Mouse (Mus musculus) mesoderm, embryonic 11.5 days (tissue): ENCODE data around the gene Rxrb.

Experiments
- DNase-seq: peaks from one replicate; pipeline ENCODE4 v3.0.0-alpha.2; 2012; ENCODE audit warnings: low read depth, low spot score

Gene Rxrb

GRCm38 (mm10) chr17:34047404-34048050, 15.9 kb downstream of the Rxrb start:
- DNase-seq: no peak

GRCm38 (mm10) chr17:34057224-34057623, 25.6 kb downstream of the Rxrb start:
- no peak for DNase-seq

GRCm38 (mm10) chr17:34068864-34069263, 37.3 kb downstream of the Rxrb start:
- DNase-seq: no peak

- no peak for DNase-seq
These were observed 40.5 kb downstream of the Rxrb start for GRCm38 (mm10) chr17:34072091-34072490.

- DNase-seq: peak; percentile 72
These were observed 43.7 kb downstream of the Rxrb start for GRCm38 (mm10) chr17:34075271-34075670.

- DNase-seq: peak; percentile 84
These were observed 45.9 kb downstream of the Rxrb start for GRCm38 (mm10) chr17:34077549-34077948.

GRCm38 (mm10) chr17:34078148-34078547, 46.5 kb downstream of the Rxrb start:
- no peak for DNase-seq

GRCm38 (mm10) chr17:34079002-34079401, 47.4 kb downstream of the Rxrb start:
- DNase-seq: no peak

GRCm38 (mm10) chr17:34079621-34080020, 48.0 kb downstream of the Rxrb start:
- peak; percentile 60 for DNase-seq

- no peak for DNase-seq
These were observed 51.5 kb downstream of the Rxrb start for GRCm38 (mm10) chr17:34083104-34083503.

GRCm38 (mm10) chr17:34087386-34087785, 55.8 kb downstream of the Rxrb start:
- DNase-seq: no peak
